Mouse (Mus musculus) bone marrow macrophage, adult 2 months (primary cell): Measurements from ENCODE around the gene Ppm1h.

Source experiments
- CTCF ChIP-seq: IDR thresholded peaks from 2 replicates; pipeline ENCODE4 v1.5.1; 2012; ENCODE audit warnings: low read depth, mild to moderate bottlenecking, low read length, moderate library complexity
- POLR2A ChIP-seq: IDR thresholded peaks from 2 replicates; pipeline ENCODE4 v1.6.1; 2012; ENCODE audit warnings: mild to moderate bottlenecking, low read depth, low read length, borderline replicate concordance

GRCm38 (mm10) chr10:122770337-122770736, 91.8 kb downstream of the Ppm1h start:
- TF ChIP-seq POLR2A = no peak
- no peak for TF ChIP-seq CTCF
